Mouse (Mus musculus) kidney, adult 2 months (tissue): Measurements from ENCODE around the gene Commd6.

Experiments used
- CTCF ChIP-seq: fragments of 200-500 bp; conservative IDR thresholded peaks from 2 replicates; pipeline ENCODE4 v1.5.1; 2011; ENCODE audit warnings: low read depth, mild to moderate bottlenecking, control low read depth, low read length, moderate library complexity, mixed read lengths; ENCODE audit not compliant: insufficient read depth, insufficient read length
- POLR2A ChIP-seq: fragments of 200-500 bp; IDR thresholded peaks from one replicate; pipeline ENCODE4 v1.6.1; 2011; ENCODE audit warnings: low read depth, low read length, control low read depth

DNA sequence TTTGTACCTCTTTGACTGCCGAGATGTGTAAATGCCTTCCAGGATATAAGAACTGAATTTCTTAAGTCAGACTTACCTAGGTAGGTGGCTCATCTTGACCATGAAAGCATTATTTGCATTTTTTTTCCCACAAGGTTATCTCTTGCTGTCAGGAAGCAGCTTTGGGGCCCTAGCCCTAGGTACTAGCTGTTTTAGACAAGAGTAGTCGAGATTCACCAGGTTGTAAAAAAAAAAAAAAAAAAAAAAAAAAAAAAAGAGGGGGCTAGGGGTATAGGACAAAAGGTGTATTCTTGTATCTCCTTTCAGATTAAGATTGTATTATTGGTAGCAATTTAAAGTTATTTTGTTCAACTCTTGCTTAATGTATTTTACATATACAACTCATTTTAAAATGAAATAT is 9.9 kb downstream of the Commd6 start:
- TF ChIP-seq POLR2A = no peak
- TF ChIP-seq CTCF = no peak
